Mouse (Mus musculus) CD8-positive naive resting alpha-beta T cell, adult 2 months (primary cell): Measurements from ENCODE around the gene Cacna1d.

ENCODE experiments used
- DNase-seq, 2 experiments: peaks; one replicate each; pipeline ENCODE4 v3.0.0; 2022; ENCODE audit warnings: low read depth in 2 of 2, low spot score in 2 of 2

The Cacna1d gene

DNA sequence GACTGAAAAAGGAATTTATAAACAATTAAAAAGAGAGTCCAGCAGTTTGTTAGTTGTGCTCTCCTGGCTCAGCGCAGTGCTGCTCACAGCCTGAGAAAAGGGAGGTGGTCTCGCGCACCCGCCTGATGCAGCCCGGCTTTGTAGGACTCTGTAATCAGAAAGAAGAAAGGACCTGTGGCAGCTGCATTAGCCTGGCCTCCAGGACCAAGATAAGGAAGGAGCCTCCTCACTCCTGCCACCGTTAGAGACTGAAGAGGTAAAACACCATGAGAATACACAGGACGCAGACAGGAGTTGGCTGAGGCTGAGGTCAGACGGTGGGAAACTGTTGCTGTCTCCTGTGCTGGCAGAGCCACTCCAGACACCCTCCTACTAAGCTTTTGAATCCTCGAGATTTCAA, at the start of gene Cacna1d:
TSS of gene Cacna1d (minus strand) at position 114 of the 400 bp plus-strand sequence.
- DNase-seq: no peak

DNA sequence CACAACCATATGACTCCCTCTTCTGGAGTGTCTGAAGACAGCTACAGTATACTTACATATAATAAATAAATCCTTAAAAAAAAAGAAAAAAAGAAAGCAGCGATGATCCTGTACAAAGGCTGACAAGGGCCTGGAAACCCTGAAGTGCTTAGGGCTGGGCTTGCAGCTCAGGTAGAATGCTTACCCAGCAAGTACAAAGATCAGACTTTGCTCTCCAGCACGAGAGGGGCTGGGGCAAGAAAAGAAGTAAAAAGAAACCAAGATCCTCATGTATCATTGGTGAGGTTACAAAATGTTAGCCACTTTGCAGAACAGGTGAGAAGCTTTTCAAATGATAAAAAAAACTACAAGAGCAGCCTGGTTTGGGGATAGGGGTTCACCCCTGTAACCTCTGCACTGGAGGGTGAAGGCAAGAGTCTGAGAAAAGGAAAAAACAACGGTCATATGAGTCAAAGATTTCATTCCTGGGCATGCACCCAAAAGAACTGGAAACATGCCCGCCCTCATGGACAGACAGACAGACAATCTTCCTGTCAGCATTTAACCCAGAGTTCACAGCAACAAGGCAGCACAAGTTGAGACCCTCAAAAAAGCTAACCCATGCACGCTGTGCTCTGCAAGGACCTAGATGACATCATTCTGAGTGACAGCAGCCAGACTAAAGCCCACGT, 42.7 kb upstream of the Cacna1d start:
- no peak for DNase-seq

DNA sequence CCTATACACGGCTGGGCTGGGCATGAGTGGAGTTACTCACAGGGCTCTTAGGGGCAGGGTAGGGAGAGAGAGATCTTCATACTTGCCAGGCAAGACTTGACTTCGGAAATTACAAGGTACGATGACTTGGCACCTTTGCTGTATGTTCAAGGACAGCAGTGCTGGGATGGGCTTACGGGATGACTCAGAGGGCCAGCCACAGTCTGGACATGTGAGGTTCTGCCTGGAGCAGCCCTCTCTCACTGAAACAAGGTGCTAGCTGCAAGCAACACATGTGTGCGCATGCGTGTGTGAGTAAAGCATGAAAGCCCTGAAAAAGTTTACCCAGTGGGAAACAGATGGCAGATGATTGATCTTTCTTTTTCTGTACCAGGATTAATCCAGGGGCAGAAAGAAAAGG, 40.6 kb upstream of the Cacna1d start:
- no peak for DNase-seq

DNA sequence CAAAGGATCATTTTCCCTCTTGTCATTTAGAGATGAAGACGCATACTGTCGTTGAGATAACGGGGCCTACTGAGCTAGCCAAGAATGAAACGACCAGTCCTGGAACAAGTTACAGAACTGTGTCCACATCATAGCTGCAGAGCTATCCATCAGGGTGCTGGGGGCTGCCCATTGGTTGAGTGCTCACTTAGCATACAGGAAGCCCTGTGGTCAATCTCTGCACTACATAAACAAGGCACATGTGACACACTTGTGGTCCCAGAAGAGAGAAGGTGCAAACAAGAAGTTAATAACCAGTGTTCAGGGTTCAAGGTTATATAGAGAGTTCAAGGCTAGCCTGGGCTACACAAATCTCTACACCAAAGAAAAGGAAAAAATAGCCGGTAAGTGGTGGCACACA, 40.2 kb upstream of the Cacna1d start:
- no peak for DNase-seq

DNA sequence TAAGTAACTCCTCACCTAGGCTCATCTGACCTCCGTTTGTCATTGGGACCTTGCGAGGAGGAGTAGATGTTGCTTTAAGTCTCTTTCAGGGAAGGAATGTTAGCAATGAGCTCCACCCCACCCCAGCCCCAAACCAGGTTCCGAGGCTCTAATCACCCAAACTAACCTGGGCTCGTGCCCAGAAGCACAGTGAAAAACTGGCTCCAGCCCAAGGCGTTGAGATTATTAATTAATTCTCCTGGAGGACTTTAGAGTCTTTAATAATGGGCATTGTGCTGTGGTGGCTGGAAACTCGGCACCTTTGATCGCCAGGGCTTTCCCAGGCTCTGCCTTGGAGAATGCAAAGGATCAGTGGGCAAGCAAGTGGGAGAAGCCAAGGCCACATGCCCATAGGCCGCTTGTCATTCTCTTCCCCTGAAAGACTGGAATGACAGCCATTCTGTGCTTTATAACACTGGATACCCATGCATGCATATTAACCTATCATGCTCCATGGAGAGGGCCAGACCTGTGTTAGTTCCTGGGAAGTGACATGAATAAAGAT, 39.5 kb upstream of the Cacna1d start:
- no peak for DNase-seq

DNA sequence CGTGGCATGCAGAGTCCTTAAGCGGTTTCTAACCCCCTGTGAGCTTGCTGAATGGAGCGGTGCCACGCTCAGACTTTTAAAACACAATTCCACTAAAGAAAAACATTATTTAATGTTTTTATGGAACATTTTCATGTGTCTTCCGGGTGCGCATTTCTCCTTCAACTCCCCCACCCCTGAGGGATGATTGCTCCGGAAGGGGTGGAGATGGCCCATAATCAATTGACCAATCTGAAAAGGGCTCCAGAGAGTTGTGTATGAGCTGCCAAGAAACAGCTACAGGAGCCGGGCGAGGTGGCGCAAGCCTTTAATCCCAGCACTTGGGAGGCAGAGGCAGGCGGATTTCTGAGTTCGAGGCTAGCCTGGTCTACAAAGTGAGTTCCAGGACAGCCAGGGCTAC, 38.2 kb upstream of the Cacna1d start:
- DNase-seq: no peak

DNA sequence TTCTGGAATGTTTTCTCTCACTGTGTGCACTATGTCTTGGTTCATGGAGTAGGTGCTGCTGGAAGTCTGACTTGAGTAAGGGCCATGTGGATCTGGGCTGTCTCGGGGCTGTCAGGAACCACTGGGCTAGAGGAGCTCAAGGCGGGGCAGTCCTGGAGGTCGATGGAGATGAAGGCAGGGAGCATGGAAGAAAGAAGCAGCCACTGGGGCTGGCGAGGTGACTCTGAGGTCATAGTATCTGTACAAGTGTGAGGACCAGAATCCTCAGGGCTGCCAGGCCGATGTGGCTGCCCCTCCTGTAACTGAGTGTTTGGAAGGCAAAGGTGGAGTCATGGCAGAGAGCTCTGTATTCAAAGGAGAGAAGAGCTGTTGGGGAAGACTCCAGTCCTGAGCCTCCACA, 37.7 kb upstream of the Cacna1d start:
- no peak for DNase-seq

DNA sequence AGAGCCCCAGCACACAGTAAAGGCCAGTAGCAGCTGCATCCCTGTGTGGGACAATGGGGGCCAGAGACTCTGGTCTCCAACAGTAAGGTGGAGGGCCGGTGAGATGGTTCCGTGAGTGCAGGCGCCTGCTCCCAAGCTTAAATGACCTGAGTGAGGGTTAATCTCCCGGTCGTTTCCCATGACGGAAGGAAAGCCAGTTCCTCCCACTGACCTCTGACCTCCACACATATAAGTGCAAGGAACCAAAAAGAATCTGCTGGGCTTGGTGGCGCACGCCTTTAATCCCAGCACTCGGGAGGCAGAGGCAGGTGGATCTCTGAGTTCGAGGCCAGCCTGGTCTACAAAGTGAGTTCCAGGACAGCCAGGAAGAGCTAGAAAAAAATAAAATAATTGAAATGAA, 37.1 kb upstream of the Cacna1d start:
- DNase-seq: no peak

DNA sequence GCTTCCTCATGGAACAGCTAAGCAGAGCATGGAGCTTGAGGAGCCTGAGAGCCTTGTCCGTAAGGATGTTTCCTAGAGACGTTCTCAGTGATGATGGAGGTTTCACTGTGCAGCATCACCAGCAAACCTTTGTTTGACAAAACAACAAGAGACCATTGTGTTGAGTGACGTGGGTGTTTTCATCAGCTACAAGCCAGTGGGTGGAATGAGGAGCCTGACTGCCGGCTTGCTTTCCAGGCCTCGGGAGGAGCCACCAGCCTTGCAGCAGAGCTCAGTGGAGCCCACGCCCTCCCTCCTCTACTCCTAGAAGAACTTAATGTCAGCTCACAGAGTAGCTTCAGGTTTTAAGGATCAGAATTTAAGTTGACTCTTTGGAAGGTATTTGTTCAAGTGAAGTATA, 32.1 kb upstream of the Cacna1d start:
- DNase-seq: no peak

DNA sequence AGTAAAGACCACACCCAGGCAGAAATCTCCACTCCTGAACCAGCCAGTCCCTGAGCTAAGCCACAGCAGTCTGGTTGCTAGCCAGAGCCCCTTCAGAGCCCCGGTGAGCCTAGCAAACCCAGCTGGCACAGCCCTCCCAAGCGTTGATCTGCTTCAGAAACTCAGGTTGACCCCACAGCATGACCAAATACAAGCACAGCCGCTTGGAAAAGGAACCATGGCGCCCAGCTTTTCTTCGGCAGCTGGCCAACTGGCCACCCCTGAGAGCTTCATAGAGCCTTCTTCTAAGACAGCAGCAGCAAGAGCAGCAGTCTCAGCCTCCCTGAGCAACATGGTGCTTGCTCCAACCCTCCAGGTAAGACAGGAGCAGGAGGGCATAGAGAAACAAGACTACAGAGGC, 28.1 kb upstream of the Cacna1d start:
- DNase-seq: no peak

DNA sequence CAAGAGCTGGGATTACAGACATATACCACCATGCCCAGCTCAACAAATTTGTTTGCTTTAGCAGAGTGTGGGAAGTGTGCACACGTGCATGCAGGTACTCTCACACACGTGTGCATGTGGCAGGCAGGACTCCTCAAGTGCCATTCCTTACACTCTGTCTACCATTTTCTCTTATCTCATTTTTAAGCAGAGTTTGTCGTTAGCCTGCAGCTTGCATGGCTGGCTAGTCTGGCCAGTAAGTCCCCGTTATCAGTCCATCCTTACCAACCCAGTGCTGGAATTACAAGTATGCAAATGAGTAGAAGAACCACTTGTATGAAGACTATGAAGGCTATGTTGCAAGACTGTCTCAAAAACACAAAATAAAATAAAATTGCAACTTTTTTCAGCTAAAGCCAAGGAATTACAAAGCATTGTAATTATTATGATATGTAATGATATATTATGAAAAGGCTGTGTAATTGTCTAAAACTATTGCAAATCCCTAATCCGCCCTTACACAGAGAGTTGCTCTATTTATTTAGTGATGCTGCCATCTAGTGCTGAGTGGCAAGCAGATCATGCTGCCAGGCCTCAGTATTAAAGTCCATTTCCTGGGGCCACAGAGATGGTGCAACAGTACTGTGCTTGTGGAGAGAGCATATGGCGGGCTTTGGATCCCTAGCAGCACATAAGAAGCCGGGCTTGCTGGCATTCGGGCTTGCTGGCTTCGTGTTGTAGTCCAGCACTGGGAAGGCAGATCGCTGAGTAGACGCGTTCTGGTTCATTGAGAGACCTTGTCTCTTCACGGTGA, 24.9 kb upstream of the Cacna1d start:
- DNase-seq: no peak

DNA sequence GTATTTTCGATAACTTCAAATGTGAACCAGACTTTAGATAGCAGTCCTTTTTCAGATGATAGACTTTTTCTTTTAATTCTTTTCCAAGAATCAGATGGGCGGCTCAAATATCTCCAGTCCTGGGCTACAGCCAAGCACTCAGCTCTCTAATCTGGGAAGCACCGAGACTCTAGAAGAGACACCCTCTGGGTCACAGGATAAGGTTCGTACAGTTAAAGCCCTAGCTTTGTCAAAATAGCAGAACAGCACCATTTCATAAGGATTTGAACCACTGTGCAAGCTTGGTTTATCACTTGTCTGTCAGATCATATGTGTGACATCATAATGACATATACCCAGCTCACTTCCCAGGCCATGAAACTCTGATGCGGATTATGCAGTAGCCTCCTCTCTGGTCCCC, 21.6 kb upstream of the Cacna1d start:
- no peak for DNase-seq

DNA sequence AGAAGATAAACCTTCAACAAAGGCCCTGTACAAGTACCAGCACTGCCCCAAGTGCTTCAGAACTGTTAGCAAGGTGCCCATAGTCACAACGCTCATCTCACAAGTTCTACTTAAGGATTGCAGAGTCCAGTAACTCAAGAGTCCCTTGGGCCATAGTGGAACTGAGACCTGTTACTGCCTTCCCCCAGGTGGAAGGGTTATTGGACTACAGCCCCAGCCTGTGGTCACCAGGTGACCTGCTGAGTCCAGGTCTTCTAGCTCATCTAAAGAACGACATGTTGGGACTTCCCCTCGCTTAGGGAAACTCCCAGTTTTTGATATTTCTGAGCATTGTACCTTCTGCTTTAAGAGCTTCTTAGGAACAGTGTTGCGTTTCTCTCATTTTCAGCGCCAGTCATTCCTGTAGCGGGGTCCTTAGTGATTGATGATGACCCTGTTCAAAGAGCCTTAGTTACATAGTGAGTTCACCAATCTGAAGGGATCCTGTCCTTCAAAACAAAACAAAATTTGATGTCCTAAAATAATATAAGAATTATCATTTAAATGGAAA, 19.0 kb upstream of the Cacna1d start:
- no peak for DNase-seq

DNA sequence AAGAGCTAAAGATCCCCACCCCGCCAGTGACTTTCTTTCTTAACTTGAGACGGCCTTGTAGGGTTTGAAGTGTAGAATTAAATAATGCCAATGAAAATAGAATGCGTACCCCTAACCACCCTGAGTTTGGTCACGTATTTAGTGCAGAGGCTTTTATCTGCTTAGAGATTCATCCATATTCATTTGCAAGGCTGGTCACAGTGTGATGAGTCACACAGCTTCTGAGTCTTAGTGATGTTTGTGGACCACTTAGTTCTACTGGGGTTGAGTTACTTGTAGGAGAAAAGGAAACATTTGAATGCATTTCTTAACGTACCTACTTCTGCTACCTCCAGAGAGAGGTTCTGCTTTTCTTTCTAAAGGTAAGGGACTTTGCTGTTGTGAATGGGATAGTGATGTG, 13.7 kb upstream of the Cacna1d start:
- DNase-seq: no peak

DNA sequence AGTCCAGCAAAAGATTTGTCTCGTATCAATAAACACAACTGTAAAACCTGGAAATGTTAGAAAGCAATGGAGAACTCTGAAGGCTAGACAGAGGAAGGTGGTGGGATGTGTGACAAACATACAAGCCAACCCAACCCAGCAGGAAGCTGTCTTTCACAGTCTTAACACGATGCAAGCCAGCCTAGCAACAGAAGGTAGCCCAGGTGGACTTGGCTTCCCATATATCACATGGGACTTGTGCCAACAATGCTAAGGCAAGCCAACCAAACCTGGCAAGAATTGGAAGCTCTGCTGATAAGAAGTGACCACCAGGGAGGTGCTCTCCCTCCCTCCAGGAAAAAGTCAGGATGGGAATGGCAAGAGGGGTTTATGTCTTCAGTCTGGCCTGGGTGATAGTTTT, 6.9 kb upstream of the Cacna1d start:
- DNase-seq: no peak

DNA sequence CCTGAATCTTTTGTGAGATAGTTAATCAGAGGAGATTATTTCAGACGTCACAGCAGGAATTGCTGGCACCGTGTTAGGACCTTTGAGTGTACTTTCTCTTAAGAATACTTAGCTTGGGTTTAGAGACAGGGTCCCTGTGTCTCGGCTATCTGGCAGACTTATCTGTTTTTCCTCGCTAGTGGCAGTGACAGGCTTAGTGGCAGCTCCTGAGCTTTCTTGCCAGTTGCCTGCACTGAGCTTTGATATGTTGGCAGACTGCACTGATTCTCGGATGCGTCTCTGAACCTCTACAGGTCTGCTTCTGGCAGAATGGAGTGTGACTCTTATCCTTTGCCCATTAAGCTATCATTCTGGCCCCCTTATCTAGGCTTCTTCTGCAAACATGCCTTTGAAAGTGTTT, 3.7 kb upstream of the Cacna1d start:
- no peak for DNase-seq

DNA sequence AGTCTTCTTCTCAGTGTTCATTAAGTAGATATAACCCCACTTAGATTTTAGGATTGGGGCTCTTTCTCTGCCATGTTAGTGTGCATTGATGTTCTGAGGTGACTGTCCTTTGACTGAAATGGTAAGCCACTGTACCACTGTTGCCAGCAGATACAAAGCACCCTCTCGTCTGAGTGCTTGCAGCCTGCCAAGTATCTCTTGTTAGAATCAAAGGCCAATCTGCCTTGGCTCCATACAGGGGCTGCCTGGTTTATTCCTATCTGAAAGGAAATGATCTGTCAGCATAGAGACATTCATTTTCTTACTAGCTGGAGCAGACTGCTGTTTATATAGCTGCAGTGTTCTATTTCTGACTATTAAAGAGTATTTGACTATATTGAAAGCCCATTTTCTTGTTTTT, 2.0 kb upstream of the Cacna1d start:
- DNase-seq: no peak

DNA sequence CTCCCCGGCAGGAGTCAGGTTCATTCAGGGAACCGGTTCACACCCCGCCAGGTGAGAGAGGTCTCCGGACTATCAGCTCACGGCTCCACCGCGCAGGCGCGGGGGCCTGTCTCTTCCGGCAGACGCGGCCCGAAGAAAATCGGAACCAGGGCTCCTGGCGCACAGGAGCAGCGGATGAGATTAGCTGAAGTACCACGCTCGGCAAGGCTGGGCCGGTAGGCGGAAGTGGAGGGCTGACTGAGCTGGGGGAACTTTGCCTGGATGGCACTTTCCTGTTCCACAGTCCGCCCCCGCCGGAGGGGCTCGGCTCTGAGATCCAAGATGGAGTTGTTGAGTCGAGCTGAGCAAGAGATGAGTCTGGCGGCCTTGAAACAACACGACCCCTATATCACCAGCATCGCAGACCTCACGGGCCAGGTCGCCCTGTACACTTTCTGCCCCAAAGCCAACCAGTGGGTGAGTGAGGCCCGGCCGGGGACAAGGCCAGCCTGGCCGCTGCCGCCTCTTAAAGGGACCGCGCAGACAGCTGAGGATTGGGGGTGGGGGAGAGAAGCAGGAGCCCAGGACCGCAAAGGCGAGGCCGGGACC, 11.8 kb downstream of the Cacna1d start, which contains the start of gene Dcp1a:
TSS of gene Dcp1a (plus strand) at position 175 of the 588 bp plus-strand sequence.
- DNase-seq: peak; percentile 96 to 97

DNA sequence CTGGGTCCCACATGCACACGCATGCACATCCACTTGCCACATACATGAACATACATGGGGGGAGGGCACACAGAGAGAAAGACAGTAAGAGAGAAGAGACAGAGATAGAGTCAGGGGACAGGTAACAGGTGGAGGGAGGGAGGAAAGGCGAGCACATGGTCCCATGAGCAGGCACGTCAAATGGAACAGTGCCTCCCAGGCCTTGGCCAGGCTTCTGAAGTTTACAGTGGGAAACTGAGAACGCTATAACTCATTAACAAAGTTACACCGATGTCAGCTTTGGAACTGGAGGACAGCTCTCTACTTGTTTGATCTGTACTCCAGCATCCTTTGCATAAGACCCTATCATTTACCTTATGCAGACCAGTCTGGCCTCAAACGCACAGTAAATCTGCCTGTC, 16.8 kb downstream of the Cacna1d start:
- DNase-seq: no peak

DNA sequence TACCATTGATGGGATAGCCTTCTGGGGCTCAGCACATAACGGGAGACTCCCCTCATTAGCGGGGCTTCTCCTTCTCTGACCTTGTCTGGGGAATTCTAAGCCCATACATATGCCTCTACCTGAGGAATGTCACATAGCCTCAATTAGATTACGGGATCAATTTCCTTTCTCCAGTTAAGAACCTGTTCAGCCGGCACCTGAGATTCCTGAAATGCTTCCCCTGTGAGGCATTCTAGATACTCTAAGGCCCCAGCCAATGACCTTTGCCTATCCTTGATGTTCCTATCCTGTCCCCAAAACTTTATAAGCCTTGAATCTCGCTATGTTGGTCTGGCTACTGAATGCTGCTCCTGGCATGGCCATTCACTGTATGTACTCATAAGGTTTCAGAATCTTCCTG, 17.6 kb downstream of the Cacna1d start:
- DNase-seq: no peak

DNA sequence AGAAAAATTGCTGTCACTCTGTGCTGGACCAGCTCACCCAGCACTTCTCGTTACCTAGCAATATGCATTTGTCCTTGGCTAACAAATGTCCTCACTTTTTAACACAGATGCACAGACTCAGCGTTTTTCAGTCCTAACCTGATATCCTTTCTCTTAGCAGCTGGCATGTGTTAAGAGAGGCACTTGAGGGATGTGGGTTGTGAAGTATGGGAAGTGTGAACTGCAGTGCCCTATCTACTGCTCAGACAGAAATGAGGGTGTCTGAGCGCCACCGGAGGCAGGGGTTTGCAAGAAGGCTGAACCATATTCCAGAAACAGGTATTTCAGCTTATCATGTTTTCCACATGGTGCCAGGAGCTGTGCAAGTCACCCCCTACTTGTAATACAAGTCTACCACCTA, 27.9 kb downstream of the Cacna1d start:
- DNase-seq: no peak
